Mouse (Mus musculus) heart, embryonic 15.5 days (tissue): ENCODE data around the gene Commd9. TPM values are rescaled to one million over a fixed set of nuclear protein-coding genes. Genes with fewer than 3 reads are reported as not detected.

Experiments
- polyA plus RNA-seq: library from polyadenylated mRNA; unstranded; fragments of >200 nt; fragmentation: Nextera tagmentation; extraction: Ambion mirVana; gene quantifications from 2 replicates; pipeline ENCODE4 v1.2.1, GENCODE M21; 2015

Gene Commd9
- polyA plus RNA-seq, 1 experiment from 2014 or later, result 47.6 TPM

Other genes with a start within 250 kb of the Commd9 start
- 0.74 and 8.5 TPM in 2 replicates for gene Rag1, start 236.7 kb upstream of the Commd9 start, polyA plus RNA-seq
- 51.1 and 57.1 TPM in 2 replicates for gene B230118H07Rik, start 236.7 kb upstream of the Commd9 start, polyA plus RNA-seq
- 3.9 and 6.1 TPM in 2 replicates for gene Traf6, start 207.8 kb upstream of the Commd9 start, polyA plus RNA-seq
- 8.7 and 9.7 TPM in 2 replicates for gene Prr5l, start 3.2 kb upstream of the Commd9 start, polyA plus RNA-seq